Mouse (Mus musculus) heart, embryonic 14.5 days (tissue): ENCODE measurements around the gene Nme2. TPM values are rescaled to one million over a fixed set of nuclear protein-coding genes. Genes with fewer than 3 reads are reported as not detected.

Source experiments
- ATAC-seq: fragments of 200-750 bp; cut with Nextera tagmentation; 2 replicates; pipeline ENCODE4 v1.8.0; 2017; ENCODE audit warnings: low read depth, moderate TSS enrichment; ENCODE audit not compliant: insufficient number of reproducible peaks, insufficient read depth, low FRiP score
- H3K27ac ChIP-seq, 2 experiments: fragments of 200-500 bp in 1 of 2; fragments of 300-500 bp in 1 of 2; sonication (generic) in 1 of 2; replicated peaks in 1 of 2; 2 replicates each; pipeline ENCODE4 v1.5.1; 2012 to 2014; ENCODE audit warnings: low read depth in 2 of 2, low read length in 2 of 2, control low read depth in 1 of 2, mild to moderate bottlenecking in 1 of 2, mixed read lengths in 1 of 2; ENCODE audit not compliant: control insufficient read depth in 1 of 2, insufficient read depth in 1 of 2
- H3K27me3 ChIP-seq: fragments of 300-500 bp; sonication (generic); 2 replicates; pipeline ENCODE4 v1.6.1; 2014; ENCODE audit warnings: mild to moderate bottlenecking, low read length, control low read depth; ENCODE audit not compliant: control insufficient read depth, insufficient read depth
- H3K36me3 ChIP-seq: fragments of 300-500 bp; sonication (generic); 2 replicates; pipeline ENCODE4 v1.6.1; 2014; ENCODE audit warnings: mild to moderate bottlenecking, control low read depth, low read length, mixed read lengths; ENCODE audit not compliant: control insufficient read depth, insufficient read depth
- H3K4me1 ChIP-seq, 2 experiments: fragments of 200-500 bp in 1 of 2; fragments of 300-500 bp in 1 of 2; sonication (generic) in 1 of 2; 2 replicates each; pipeline ENCODE4 v1.6.1; 2012 to 2014; ENCODE audit warnings: low read length in 2 of 2, control low read depth in 1 of 2, mixed read lengths in 1 of 2; ENCODE audit not compliant: control insufficient read depth in 2 of 2, insufficient read depth in 2 of 2
- H3K4me2 ChIP-seq: fragments of 300-500 bp; sonication (generic); 2 replicates; pipeline ENCODE4 v1.6.1; 2014; ENCODE audit warnings: mild to moderate bottlenecking, low read length
- H3K4me3 ChIP-seq, 2 experiments: fragments of 200-500 bp in 1 of 2; fragments of 300-500 bp in 1 of 2; sonication (generic) in 1 of 2; 2 replicates each; pipeline ENCODE4 v1.5.1; 2012 to 2014; ENCODE audit warnings: low read length in 2 of 2, mild to moderate bottlenecking in 2 of 2, control low read depth in 1 of 2, low read depth in 1 of 2, moderate library complexity in 1 of 2; ENCODE audit not compliant: control insufficient read depth in 1 of 2, insufficient read depth in 1 of 2
- H3K9ac ChIP-seq: fragments of 300-500 bp; sonication (generic); 2 replicates; pipeline ENCODE4 v1.6.1; 2014; ENCODE audit warnings: mild to moderate bottlenecking, low read length
- H3K9me3 ChIP-seq: fragments of 300-500 bp; sonication (generic); 2 replicates; pipeline ENCODE4 v1.6.1; 2016; ENCODE audit warnings: low read length, control low read depth; ENCODE audit not compliant: control insufficient read depth
- WGBS: fragments of 180-500 bp; shearing (Covaris S2); extraction: QIAGEN DNeasy Blood & Tissue Kit; methylation state at CpG from one replicate; pipeline ENCODE4 v1.1.7; 2014; 5-methylcytosine and 5-hydroxymethylcytosine counted together
- polyA plus RNA-seq: library from polyadenylated mRNA; unstranded; fragments of >200 nt; fragmentation: Nextera tagmentation; extraction: Ambion mirVana; gene quantifications from 2 replicates; pipeline ENCODE4 v1.2.1, GENCODE M21; 2014

Nme2 gene
- polyA plus RNA-seq, result 396 and 422 TPM in 2 replicates

- peak within 1 kb of the TSS; percentile 73 for H3K4me2 ChIP-seq
- 0% methylated on average over 6 of the region's 6 CpGs for WGBS
- peaks cover 15 to 23% of the 10 kb centered on the region in 2 experiments for H3K4me1 ChIP-seq
- H3K27me3 ChIP-seq, result no peaks in the 10 kb centered on the region
- peaks cover 66% of the 10 kb centered on the region for H3K36me3 ChIP-seq
- peak within 1 kb of the TSS; percentile 88 to 94 for H3K27ac ChIP-seq
- H3K9me3 ChIP-seq, result no peaks in the 10 kb centered on the region
- peak within 1 kb of the TSS; percentile 59 to 74 for H3K4me3 ChIP-seq
- H3K9ac ChIP-seq, result peak within 1 kb of the TSS; percentile 80
- no peak for ATAC-seq
Measured at GRCm38 (mm10) chr11:93956159-93956558, at the start of gene Nme2. TSS of gene Nme2 (minus strand) at chr11:93956259.

- no peak for ATAC-seq
- no peaks in the 10 kb centered on the region for H3K9me3 ChIP-seq
- H3K4me1 ChIP-seq, result no peaks in the 10 kb centered on the region
- WGBS, result 93% methylated on average over 2 of the region's 2 CpGs
- no peak overlapping the region for H3K9ac ChIP-seq
- H3K4me2 ChIP-seq, result no peak overlapping the region
- peaks cover 3% of the 10 kb centered on the region; the same call in 1 of the 2 replicates for H3K36me3 ChIP-seq
- no peaks in the 10 kb centered on the region for H3K27me3 ChIP-seq
- no peak overlapping the region for H3K27ac ChIP-seq
- H3K4me3 ChIP-seq, result no peak overlapping the region
Measured at GRCm38 (mm10) chr11:94003346-94003745, 47.3 kb upstream of the Nme2 start.

GRCm38 (mm10) chr11:93999276-93999675 lies 43.2 kb upstream of the Nme2 start:
- ATAC-seq, result no peak
- peaks cover 3% of the 10 kb centered on the region; the same call in 1 of the 2 replicates for H3K36me3 ChIP-seq
- peaks cover 10 to 12% of the 10 kb centered on the region in 2 experiments for H3K4me1 ChIP-seq
- no peak overlapping the region for H3K4me2 ChIP-seq
- no peak overlapping the region for H3K9ac ChIP-seq
- H3K4me3 ChIP-seq, result no peak overlapping the region
- H3K27me3 ChIP-seq, result no peaks in the 10 kb centered on the region
- no peaks in the 10 kb centered on the region for H3K9me3 ChIP-seq
- no peak overlapping the region for H3K27ac ChIP-seq

- 31% methylated on average over 13 of the region's 13 CpGs for WGBS
- peak overlapping the region; percentile 80 for H3K4me2 ChIP-seq
- H3K9me3 ChIP-seq, result no peaks in the 10 kb centered on the region
- no peak for ATAC-seq
- no peaks in the 10 kb centered on the region for H3K27me3 ChIP-seq
- peak overlapping the region; percentile 93 for H3K9ac ChIP-seq
- no peaks in the 10 kb centered on the region for H3K36me3 ChIP-seq
- H3K27ac ChIP-seq, result peak overlapping the region in 1 of 2 experiments; percentile 100; a peak in 2 of 4 replicates
- H3K4me3 ChIP-seq, result peak overlapping the region; percentile 97 to 100
- peaks cover 10 to 13% of the 10 kb centered on the region in 2 experiments for H3K4me1 ChIP-seq
Measured at GRCm38 (mm10) chr11:93997141-93997775, 41.2 kb upstream of the Nme2 start.

GRCm38 (mm10) chr11:93996306-93997140 lies 40.5 kb upstream of the Nme2 start:
- ATAC-seq, result peak; percentile 31

GRCm38 (mm10) chr11:93995720-93996305 lies 39.8 kb upstream of the Nme2 start, which contains the start of gene Spag9:
TSS of gene Spag9 (plus strand) at chr11:93996091.
- no peaks in the 10 kb centered on the region for H3K36me3 ChIP-seq
- WGBS, result under 1% methylated on average over 48 of the region's 70 CpGs
- peak within 1 kb of the TSS; percentile 93 for H3K9ac ChIP-seq
- peaks cover 10 to 13% of the 10 kb centered on the region in 2 experiments for H3K4me1 ChIP-seq
- no peaks in the 10 kb centered on the region for H3K9me3 ChIP-seq
- peak within 1 kb of the TSS; percentile 100 for H3K27ac ChIP-seq
- peak; percentile 92 for ATAC-seq
- no peaks in the 10 kb centered on the region for H3K27me3 ChIP-seq
- H3K4me3 ChIP-seq, result peak within 1 kb of the TSS; percentile 97 to 100
- H3K4me2 ChIP-seq, result peak within 1 kb of the TSS; percentile 80

More at GRCm38 (mm10) chr11:93996306-93997140, 40.5 kb upstream of the Nme2 start:
- H3K27me3 ChIP-seq, result no peaks in the 10 kb centered on the region
- peak overlapping the region; percentile 97 to 100 for H3K4me3 ChIP-seq
- H3K4me1 ChIP-seq, result peaks cover 10 to 13% of the 10 kb centered on the region in 2 experiments
- H3K9me3 ChIP-seq, result no peaks in the 10 kb centered on the region
- no peaks in the 10 kb centered on the region for H3K36me3 ChIP-seq
- peak overlapping the region; percentile 80 for H3K4me2 ChIP-seq
- H3K27ac ChIP-seq, result peak overlapping the region; percentile 98 to 100
- peak overlapping the region; percentile 93 for H3K9ac ChIP-seq
- WGBS, result under 1% methylated on average over 55 of the region's 58 CpGs

GRCm38 (mm10) chr11:93995111-93995719 lies 39.2 kb upstream of the Nme2 start:
- 2% methylated on average over 15 of the region's 15 CpGs for WGBS

More at GRCm38 (mm10) chr11:93995111-93995719, 39.2 kb upstream of the Nme2 start:
- peaks cover 10 to 13% of the 10 kb centered on the region in 2 experiments for H3K4me1 ChIP-seq
- peak overlapping the region; percentile 66 for H3K4me2 ChIP-seq
- H3K9ac ChIP-seq, result peak overlapping the region; percentile 93
- H3K4me3 ChIP-seq, result peak overlapping the region; percentile 91 to 97
- peak overlapping the region; percentile 100 for H3K27ac ChIP-seq
- no peaks in the 10 kb centered on the region for H3K36me3 ChIP-seq
- H3K9me3 ChIP-seq, result no peaks in the 10 kb centered on the region
- ATAC-seq, result peak; percentile 74
- no peaks in the 10 kb centered on the region for H3K27me3 ChIP-seq
